Mouse (Mus musculus): ENCODE data around the gene Rhbdf2. TPM values are rescaled to one million over a fixed set of nuclear protein-coding genes. Genes with fewer than 3 reads are reported as not detected.
A peak's percentile ranks its signal among the peaks of the same experiment; 100 is the strongest.

The Rhbdf2 gene
- polyA plus RNA-seq, 1 experiment from 2014 or later = 3.1 TPM

- Histone ChIP-seq H3K9ac (replicated peaks; ENCODE audit: low read length) (no peak overlapping the region), H3K36me3 (replicated peaks; ENCODE audit: control insufficient read depth, insufficient read depth, low read depth, low read length) (no peaks in the 10 kb centered on the region), H3K27ac (replicated peaks; ENCODE audit: low read depth, low read length) (no peak overlapping the region), H3K4me1 (ENCODE audit: control insufficient read depth, insufficient read depth, low read length) (no peaks in the 10 kb centered on the region), H3K27me3 (ENCODE audit: control insufficient read depth, insufficient read depth, low read length) (no peaks in the 10 kb centered on the region), H3K4me2 (ENCODE audit: low read depth, low read length) (no peak overlapping the region), H3K4me3 (ENCODE audit: low read depth, low read length) (no peak overlapping the region), H3K9me3 (replicated peaks; ENCODE audit: control insufficient read depth, low read length) (no peaks in the 10 kb centered on the region)
- WGBS = 76% methylated on average over 10 of the region's 10 CpGs
- ATAC-seq (replicated peaks; ENCODE audit: insufficient number of reproducible peaks, low FRiP score, low TSS enrichment, low read depth) (no peak), DNase-seq (ENCODE audit: low spot score) (no peak)
These were observed 6.1 kb upstream of the Rhbdf2 start for GRCm38 (mm10) chr11:116632962-116633361.

- no peaks in the 10 kb centered on the region for H3K9me3 ChIP-seq (replicated peaks; ENCODE audit: control insufficient read depth, low read length)
- H3K27me3 ChIP-seq (ENCODE audit: control insufficient read depth, insufficient read depth, low read length) = no peaks in the 10 kb centered on the region
- WGBS = 38% methylated on average over 12 of the region's 12 CpGs
These were observed 3.5 kb upstream of the Rhbdf2 start for GRCm38 (mm10) chr11:116630171-116630965.

GRCm38 (mm10) chr11:116629472-116629871 lies 2.7 kb upstream of the Rhbdf2 start:
- ATAC-seq (replicated peaks; ENCODE audit: insufficient number of reproducible peaks, low FRiP score, low TSS enrichment, low read depth) (no peak), DNase-seq (ENCODE audit: low spot score) (no peak)
- H3K27ac ChIP-seq (replicated peaks; ENCODE audit: low read depth, low read length) = no peak overlapping the region
- H3K4me2 ChIP-seq (ENCODE audit: low read depth, low read length) = no peak overlapping the region
- no peaks in the 10 kb centered on the region for H3K36me3 ChIP-seq (replicated peaks; ENCODE audit: control insufficient read depth, insufficient read depth, low read depth, low read length)
- no peak overlapping the region for H3K9ac ChIP-seq (replicated peaks; ENCODE audit: low read length)
- H3K4me1 ChIP-seq (ENCODE audit: control insufficient read depth, insufficient read depth, low read length) = no peaks in the 10 kb centered on the region
- 89% methylated on average over 6 of the region's 6 CpGs for WGBS
- H3K9me3 ChIP-seq (replicated peaks; ENCODE audit: control insufficient read depth, low read length) = no peaks in the 10 kb centered on the region
- no peak overlapping the region for H3K4me3 ChIP-seq (ENCODE audit: low read depth, low read length)
- H3K27me3 ChIP-seq (ENCODE audit: control insufficient read depth, insufficient read depth, low read length) = no peaks in the 10 kb centered on the region

More at GRCm38 (mm10) chr11:116630171-116630965, 3.5 kb upstream of the Rhbdf2 start:
- ATAC-seq (replicated peaks; ENCODE audit: insufficient number of reproducible peaks, low FRiP score, low TSS enrichment, low read depth) = no peak
- no peak overlapping the region for H3K4me3 ChIP-seq (ENCODE audit: low read depth, low read length)
- DNase-seq (ENCODE audit: low spot score) = no peak
- H3K36me3 ChIP-seq (replicated peaks; ENCODE audit: control insufficient read depth, insufficient read depth, low read depth, low read length) = no peaks in the 10 kb centered on the region
- H3K9ac ChIP-seq (replicated peaks; ENCODE audit: low read length) = no peak overlapping the region
- H3K27ac ChIP-seq (replicated peaks; ENCODE audit: low read depth, low read length) = no peak overlapping the region
- no peaks in the 10 kb centered on the region for H3K4me1 ChIP-seq (ENCODE audit: control insufficient read depth, insufficient read depth, low read length)
- no peak overlapping the region for H3K4me2 ChIP-seq (ENCODE audit: low read depth, low read length)

GRCm38 (mm10) chr11:116628712-116629111 lies 1.9 kb upstream of the Rhbdf2 start:
- Histone ChIP-seq H3K9ac (replicated peaks; ENCODE audit: low read length) (no peak overlapping the region), H3K4me3 (ENCODE audit: low read depth, low read length) (no peak overlapping the region), H3K4me1 (ENCODE audit: control insufficient read depth, insufficient read depth, low read length) (peaks cover 2% of the 10 kb centered on the region; the same call in 1 of the 2 replicates), H3K4me2 (ENCODE audit: low read depth, low read length) (no peak overlapping the region), H3K27ac (replicated peaks; ENCODE audit: low read depth, low read length) (no peak overlapping the region), H3K9me3 (replicated peaks; ENCODE audit: control insufficient read depth, low read length) (no peaks in the 10 kb centered on the region), H3K36me3 (replicated peaks; ENCODE audit: control insufficient read depth, insufficient read depth, low read depth, low read length) (no peaks in the 10 kb centered on the region), H3K27me3 (ENCODE audit: control insufficient read depth, insufficient read depth, low read length) (peaks cover 2% of the 10 kb centered on the region; the same call in 1 of the 2 replicates)
- WGBS = 53% methylated on average over 9 of the region's 9 CpGs
- ATAC-seq (replicated peaks; ENCODE audit: insufficient number of reproducible peaks, low FRiP score, low TSS enrichment, low read depth) = no peak
- peak; percentile 94 for DNase-seq (ENCODE audit: low spot score)

GRCm38 (mm10) chr11:116627072-116628020 lies 527 bp upstream of the Rhbdf2 start:
- H3K4me3 ChIP-seq (ENCODE audit: low read depth, low read length) = no peak overlapping the region
- H3K9me3 ChIP-seq (replicated peaks; ENCODE audit: control insufficient read depth, low read length) = no peaks in the 10 kb centered on the region
- ATAC-seq (replicated peaks; ENCODE audit: insufficient number of reproducible peaks, low FRiP score, low TSS enrichment, low read depth) = no peak
- peaks cover 3% of the 10 kb centered on the region; the same call in 1 of the 2 replicates for H3K4me1 ChIP-seq (ENCODE audit: control insufficient read depth, insufficient read depth, low read length)
- no peak for DNase-seq (ENCODE audit: low spot score)
- no peak overlapping the region for H3K27ac ChIP-seq (replicated peaks; ENCODE audit: low read depth, low read length)
- peaks cover 8% of the 10 kb centered on the region; the same call in 1 of the 2 replicates for H3K27me3 ChIP-seq (ENCODE audit: control insufficient read depth, insufficient read depth, low read length)
- no peaks in the 10 kb centered on the region for H3K36me3 ChIP-seq (replicated peaks; ENCODE audit: control insufficient read depth, insufficient read depth, low read depth, low read length)
- H3K9ac ChIP-seq (replicated peaks; ENCODE audit: low read length) = no peak overlapping the region
- H3K4me2 ChIP-seq (ENCODE audit: low read depth, low read length) = no peak overlapping the region
- WGBS = 35% methylated on average over 10 of the region's 10 CpGs

GRCm38 (mm10) chr11:116625081-116626000 lies 1.5 kb downstream of the Rhbdf2 start:
- Histone ChIP-seq H3K4me1 (ENCODE audit: control insufficient read depth, insufficient read depth, low read length) (peaks cover 3% of the 10 kb centered on the region; the same call in 1 of the 2 replicates), H3K36me3 (replicated peaks; ENCODE audit: control insufficient read depth, insufficient read depth, low read depth, low read length) (no peaks in the 10 kb centered on the region), H3K27me3 (ENCODE audit: control insufficient read depth, insufficient read depth, low read length) (peaks cover 8% of the 10 kb centered on the region; the same call in 1 of the 2 replicates), H3K4me3 (ENCODE audit: low read depth, low read length) (no peak overlapping the region), H3K9ac (replicated peaks; ENCODE audit: low read length) (no peak overlapping the region), H3K9me3 (replicated peaks; ENCODE audit: control insufficient read depth, low read length) (no peaks in the 10 kb centered on the region), H3K4me2 (ENCODE audit: low read depth, low read length) (no peak overlapping the region), H3K27ac (replicated peaks; ENCODE audit: low read depth, low read length) (no peak overlapping the region)
- DNase-seq (ENCODE audit: low spot score) (peak; percentile 62), ATAC-seq (replicated peaks; ENCODE audit: insufficient number of reproducible peaks, low FRiP score, low TSS enrichment, low read depth) (no peak)
- WGBS = 71% methylated on average over 17 of the region's 17 CpGs

GRCm38 (mm10) chr11:116624131-116624832 lies 2.5 kb downstream of the Rhbdf2 start:
- Histone ChIP-seq H3K9me3 (replicated peaks; ENCODE audit: control insufficient read depth, low read length) (no peaks in the 10 kb centered on the region), H3K36me3 (replicated peaks; ENCODE audit: control insufficient read depth, insufficient read depth, low read depth, low read length) (no peaks in the 10 kb centered on the region), H3K27me3 (ENCODE audit: control insufficient read depth, insufficient read depth, low read length) (peaks cover 8% of the 10 kb centered on the region; the same call in 1 of the 2 replicates), H3K4me1 (ENCODE audit: control insufficient read depth, insufficient read depth, low read length) (peaks cover 3% of the 10 kb centered on the region; the same call in 1 of the 2 replicates), H3K4me3 (ENCODE audit: low read depth, low read length) (peak overlapping the region; percentile 64), H3K9ac (replicated peaks; ENCODE audit: low read length) (peak overlapping the region; percentile 64), H3K27ac (replicated peaks; ENCODE audit: low read depth, low read length) (no peak overlapping the region), H3K4me2 (ENCODE audit: low read depth, low read length) (peak overlapping the region; percentile 93)
- no peak for ATAC-seq (replicated peaks; ENCODE audit: insufficient number of reproducible peaks, low FRiP score, low TSS enrichment, low read depth)
- WGBS = 13% methylated on average over 42 of the region's 42 CpGs
- DNase-seq (ENCODE audit: low spot score) = peak; percentile 82

Measured in embryonic facial prominence, embryonic 11.5 days (tissue).